Comparison of ENCODE assay signal across 9 mouse cellular contexts in the genomic region with DNA sequence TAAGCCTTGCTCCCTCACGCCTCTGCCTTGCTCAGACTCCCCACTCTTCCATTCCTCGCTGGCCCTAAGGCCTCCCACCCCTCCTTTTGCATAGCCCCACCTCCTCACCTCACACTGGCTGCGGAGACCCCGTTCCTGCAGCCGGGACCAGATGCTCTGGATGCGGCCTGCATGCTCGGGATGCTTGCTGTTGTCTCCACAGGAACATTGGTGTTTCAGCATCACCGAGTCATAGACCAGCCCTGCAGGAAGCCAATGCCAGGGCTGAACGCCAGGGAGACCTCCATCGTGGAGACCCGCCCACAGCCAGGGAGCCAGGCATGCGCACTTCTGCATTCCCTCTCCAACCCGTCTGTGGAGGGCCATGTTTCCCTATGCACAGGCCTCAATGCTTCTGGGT. TPM values are rescaled to one million over a fixed set of nuclear protein-coding genes. Genes with fewer than 3 reads are reported as not detected.
DNase-seq lines count a peak whose midpoint lies in the region; ATAC-seq lines count a peak whose summit lies in the region.
"Had no signal": no experiment of that assay in that cellular context is flagged by ENCODE, and none has a peak within 500 bp of the region (broad histone marks: within the 10 kb centered on the region; RNA-seq: fewer than 3 reads in every experiment).

No protein-coding gene starts in this region.

- peaks cover 24% of the 10 kb centered on the region; the same call in 1 of the 2 replicates for H3K36me3 ChIP-seq in liver, embryonic 11.5 days (ENCODE audit: control insufficient read depth, insufficient read depth, low read length)
- peaks cover 75% of the 10 kb centered on the region for H3K36me3 ChIP-seq in liver, embryonic 12.5 days
- peaks cover 74% of the 10 kb centered on the region for H3K36me3 ChIP-seq in embryonic facial prominence, embryonic 14.5 days (ENCODE audit: control insufficient read depth, insufficient read depth, low read length)
- H3K36me3 ChIP-seq in limb, embryonic 13.5 days, result peaks cover 73% of the 10 kb centered on the region
- peaks cover 54% of the 10 kb centered on the region for H3K36me3 ChIP-seq in stomach, embryonic 14.5 days (ENCODE audit: control insufficient read depth, insufficient read depth, low read length)

- no peak overlapping the region for H3K27ac ChIP-seq in liver, embryonic 11.5 days (ENCODE audit: low read depth, low read length)
- H3K27ac ChIP-seq in liver, embryonic 12.5 days, result no peak overlapping the region
- H3K27ac ChIP-seq in embryonic facial prominence, embryonic 14.5 days (replicated peaks; ENCODE audit: low read depth, low read length), result no peak overlapping the region
- H3K27ac ChIP-seq in limb, embryonic 13.5 days, result no peak overlapping the region
- no peak overlapping the region for H3K27ac ChIP-seq in stomach, embryonic 14.5 days (ENCODE audit: low read length)

- no peaks in the 10 kb centered on the region for H3K27me3 ChIP-seq in liver, embryonic 11.5 days (replicated peaks; ENCODE audit: control insufficient read depth, insufficient read depth, low read length)
- no peaks in the 10 kb centered on the region for H3K27me3 ChIP-seq in liver, embryonic 12.5 days (replicated peaks)
- H3K27me3 ChIP-seq in embryonic facial prominence, embryonic 14.5 days (replicated peaks; ENCODE audit: control insufficient read depth, insufficient read depth, low read length), result no peaks in the 10 kb centered on the region
- H3K27me3 ChIP-seq in limb, embryonic 13.5 days, result no peaks in the 10 kb centered on the region
- no peaks in the 10 kb centered on the region for H3K27me3 ChIP-seq in stomach, embryonic 14.5 days (ENCODE audit: control insufficient read depth, insufficient read depth, low read length)

- peak overlapping the region; percentile 4; the same call in 1 of the 2 replicates for H3K4me2 ChIP-seq in liver, embryonic 11.5 days
- H3K4me2 ChIP-seq in liver, embryonic 12.5 days, result no peak overlapping the region
- H3K4me2 ChIP-seq in embryonic facial prominence, embryonic 14.5 days (ENCODE audit: low read depth, low read length), result peak overlapping the region; percentile 21
- peak overlapping the region; percentile 52 for H3K4me2 ChIP-seq in limb, embryonic 13.5 days (replicated peaks)
- H3K4me2 ChIP-seq in stomach, embryonic 14.5 days (replicated peaks; ENCODE audit: low read depth, low read length), result no peak overlapping the region

- 57% methylated on average over 13 of the region's 13 CpGs for WGBS in liver, embryonic 11.5 days
- WGBS in liver, embryonic 12.5 days (ENCODE audit: insufficient replicate concordance), result 71% methylated on average over 13 of the region's 13 CpGs
- 28% methylated on average over 11 of the region's 13 CpGs for WGBS in embryonic facial prominence, embryonic 14.5 days
- WGBS in limb, embryonic 13.5 days, result 17% methylated on average over 13 of the region's 13 CpGs
- WGBS in stomach, embryonic 14.5 days, result 25% methylated on average over 13 of the region's 13 CpGs

- H3K4me3 ChIP-seq in liver, embryonic 11.5 days (ENCODE audit: low read depth, low read length), result no peak overlapping the region
- H3K4me3 ChIP-seq in liver, embryonic 12.5 days, result no peak overlapping the region
- no peak overlapping the region for H3K4me3 ChIP-seq in embryonic facial prominence, embryonic 14.5 days (ENCODE audit: low read depth, low read length)
- H3K4me3 ChIP-seq in limb, embryonic 13.5 days, result peak overlapping the region; percentile 33
- H3K4me3 ChIP-seq in stomach, embryonic 14.5 days (ENCODE audit: low read depth, low read length), result no peak overlapping the region

- no peaks in the 10 kb centered on the region for H3K9me3 ChIP-seq in liver, embryonic 11.5 days (ENCODE audit: control insufficient read depth, low read length)
- no peaks in the 10 kb centered on the region for H3K9me3 ChIP-seq in liver, embryonic 12.5 days (replicated peaks)
- H3K9me3 ChIP-seq in embryonic facial prominence, embryonic 14.5 days (ENCODE audit: control insufficient read depth, low read length), result no peaks in the 10 kb centered on the region
- H3K9me3 ChIP-seq in limb, embryonic 13.5 days, result no peaks in the 10 kb centered on the region
- no peaks in the 10 kb centered on the region for H3K9me3 ChIP-seq in stomach, embryonic 14.5 days (ENCODE audit: control insufficient read depth, low read depth, low read length)

- no peak for DNase-seq in liver, embryonic 11.5 days (ENCODE audit: low spot score)
- peak; percentile 53 for DNase-seq in embryonic facial prominence, embryonic 14.5 days (ENCODE audit: low spot score)
- DNase-seq in ovary, postnatal 36 days (ENCODE audit: low spot score), result no peak
- DNase-seq in adrenal gland, adult (ENCODE audit: inconsistent age in 2 of 2, low spot score in 1 of 2), result no peak
- DNase-seq: heart, postnatal 10 days had no signal

- H3K4me1 ChIP-seq in liver, embryonic 11.5 days (replicated peaks; ENCODE audit: control insufficient read depth, insufficient read depth, low read length), result no peaks in the 10 kb centered on the region; the same call in 1 of the 2 replicates
- H3K4me1 ChIP-seq in liver, embryonic 12.5 days, result no peaks in the 10 kb centered on the region; the same call in 1 of the 2 replicates
- H3K4me1 ChIP-seq in embryonic facial prominence, embryonic 14.5 days (ENCODE audit: control insufficient read depth, insufficient read depth, low read length), result no peaks in the 10 kb centered on the region
- H3K4me1 ChIP-seq in limb, embryonic 13.5 days, result peaks cover 8% of the 10 kb centered on the region
- no peaks in the 10 kb centered on the region for H3K4me1 ChIP-seq in stomach, embryonic 14.5 days (ENCODE audit: control insufficient read depth, insufficient read depth, low read length)

- no peak overlapping the region for H3K9ac ChIP-seq in liver, embryonic 11.5 days (ENCODE audit: low read depth, low read length)
- H3K9ac ChIP-seq in liver, embryonic 12.5 days, result no peak overlapping the region
- H3K9ac ChIP-seq in embryonic facial prominence, embryonic 14.5 days (ENCODE audit: low read depth, low read length), result no peak overlapping the region
- H3K9ac ChIP-seq in limb, embryonic 13.5 days, result peak overlapping the region; percentile 50; the same call in 1 of the 2 replicates
- no peak overlapping the region for H3K9ac ChIP-seq in stomach, embryonic 14.5 days (replicated peaks; ENCODE audit: low read depth, low read length)

- no peak for ATAC-seq in liver, embryonic 11.5 days (replicated peaks; ENCODE audit: low FRiP score)
- ATAC-seq in liver, embryonic 12.5 days, result no peak; the same call in 1 of the 2 replicates
- ATAC-seq in embryonic facial prominence, embryonic 14.5 days (ENCODE audit: low read depth), result peak; percentile 47; the same call in 1 of the 2 replicates
- ATAC-seq in limb, embryonic 13.5 days (ENCODE audit: low FRiP score, low read depth), result peak; percentile 73; the same call in 1 of the 2 replicates
- ATAC-seq in stomach, embryonic 14.5 days (ENCODE audit: insufficient number of reproducible peaks, insufficient read depth, low FRiP score, low read depth), result peak; percentile 25; the same call in 1 of the 2 replicates
- no peak for ATAC-seq in erythroid progenitor cell, adult 5-6 weeks (replicated peaks; ENCODE audit: low FRiP score, poor library complexity, severe bottlenecking)

RNA-seq across cellular contexts. Expression of a gene that starts 24.3 kb away (rescaled TPM):
- 55.0 and 62.1 TPM in 2 replicates for polyA plus RNA-seq in liver, embryonic 11.5 days (2014; fragmentation: Nextera tagmentation; extraction: Ambion mirVana)
- polyA plus RNA-seq in liver, embryonic 12.5 days (2016; fragmentation: Nextera tagmentation; extraction: Ambion mirVana), result 83.8 and 88.7 TPM in 2 replicates
- 37.5 and 41.9 TPM in 2 replicates for polyA plus RNA-seq in embryonic facial prominence, embryonic 14.5 days (2014; fragmentation: Nextera tagmentation; extraction: Ambion mirVana)
- 39.5 and 41.7 TPM in 2 replicates for polyA plus RNA-seq in limb, embryonic 13.5 days (2015; fragmentation: Nextera tagmentation; extraction: Ambion mirVana)
- polyA plus RNA-seq in stomach, embryonic 14.5 days (2014; fragmentation: Nextera tagmentation; extraction: Ambion mirVana), result 23.5 and 24.0 TPM in 2 replicates
- total RNA-seq in erythroid progenitor cell, adult 5-6 weeks (2015; ENCODE audit: low replicate concordance), result 122 and 124 TPM in 2 replicates
- total RNA-seq in erythroid progenitor cell, adult 5-6 weeks (2017; ENCODE audit: low replicate concordance), result 74.2 and 96.2 TPM in 2 replicates

RNA-seq across cellular contexts. Expression of a gene that starts 34.8 kb away (rescaled TPM):
- 4.1 and 4.5 TPM in 2 replicates for polyA plus RNA-seq in liver, embryonic 11.5 days (2014; fragmentation: Nextera tagmentation; extraction: Ambion mirVana)
- 3.5 and 3.9 TPM in 2 replicates for polyA plus RNA-seq in liver, embryonic 12.5 days (2016; fragmentation: Nextera tagmentation; extraction: Ambion mirVana)
- 8.0 and 8.3 TPM in 2 replicates for polyA plus RNA-seq in embryonic facial prominence, embryonic 14.5 days (2014; fragmentation: Nextera tagmentation; extraction: Ambion mirVana)
- polyA plus RNA-seq in limb, embryonic 13.5 days (2015; fragmentation: Nextera tagmentation; extraction: Ambion mirVana), result 10.9 and 11.2 TPM in 2 replicates
- polyA plus RNA-seq in stomach, embryonic 14.5 days (2014; fragmentation: Nextera tagmentation; extraction: Ambion mirVana), result 6.1 and 7.5 TPM in 2 replicates
- not detected in 2 replicates for total RNA-seq in erythroid progenitor cell, adult 5-6 weeks (2015; ENCODE audit: low replicate concordance)
- total RNA-seq in erythroid progenitor cell, adult 5-6 weeks (2017; ENCODE audit: low replicate concordance), result 3.9 TPM in 1 of 2 replicates, not detected in the other

RNA-seq across cellular contexts. Expression of a gene that starts 41.7 kb away (rescaled TPM):
- polyA plus RNA-seq in liver, embryonic 11.5 days (2014; fragmentation: Nextera tagmentation; extraction: Ambion mirVana), result 28.1 and 33.5 TPM in 2 replicates
- polyA plus RNA-seq in liver, embryonic 12.5 days (2016; fragmentation: Nextera tagmentation; extraction: Ambion mirVana), result 14.0 and 14.3 TPM in 2 replicates
- polyA plus RNA-seq in embryonic facial prominence, embryonic 14.5 days (2014; fragmentation: Nextera tagmentation; extraction: Ambion mirVana), result 30.8 and 31.7 TPM in 2 replicates
- polyA plus RNA-seq in limb, embryonic 13.5 days (2015; fragmentation: Nextera tagmentation; extraction: Ambion mirVana), result 32.6 and 34.8 TPM in 2 replicates
- polyA plus RNA-seq in stomach, embryonic 14.5 days (2014; fragmentation: Nextera tagmentation; extraction: Ambion mirVana), result 32.4 and 33.0 TPM in 2 replicates
- 15.1 and 26.8 TPM in 2 replicates for total RNA-seq in erythroid progenitor cell, adult 5-6 weeks (2015; ENCODE audit: low replicate concordance)
- total RNA-seq in erythroid progenitor cell, adult 5-6 weeks (2017; ENCODE audit: low replicate concordance), result 2.4 and 9.8 TPM in 2 replicates

Comparison
In these comparisons a context has a peak if more than half of its experiments do, and no peak if none do; other contexts are left out.
1. H3K4me2 ChIP-seq: peak in liver, embryonic 11.5 days (single experiment), embryonic facial prominence, embryonic 14.5 days (single experiment) and limb, embryonic 13.5 days (single experiment); none in liver, embryonic 12.5 days (single experiment) and stomach, embryonic 14.5 days (single experiment).
2. ATAC-seq: peak in embryonic facial prominence, embryonic 14.5 days (single experiment), limb, embryonic 13.5 days (single experiment) and stomach, embryonic 14.5 days (single experiment); none in liver, embryonic 11.5 days (single experiment), liver, embryonic 12.5 days (single experiment) and erythroid progenitor cell, adult 5-6 weeks (single experiment).